Mouse (Mus musculus) gastrocnemius, adult 18-20 months (tissue): ENCODE results near the gene Nfia. TPM values are rescaled to one million over a fixed set of nuclear protein-coding genes. Genes with fewer than 3 reads are reported as not detected.

Experiments
- DNase-seq: peaks from one replicate; pipeline ENCODE4 v3.0.0; 2021; ENCODE audit warnings: low spot score
- total RNA-seq, 2 experiments: library from RNA; stranded (reverse); gene quantifications; 2 replicates each; pipeline ENCODE4 v1.2.3; 2021

Gene Nfia
- total RNA-seq, 2 experiments from 2014 or later: 56.3 to 56.9 TPM

- no peak for DNase-seq
Observed at GRCm38 (mm10) chr4:97782069-97782468, 9.5 kb downstream of the Nfia start.

GRCm38 (mm10) chr4:97782497-97782896 lies 10.0 kb downstream of the Nfia start:
- no peak for DNase-seq

- no peak for DNase-seq
Observed at GRCm38 (mm10) chr4:97783073-97783879, 10.7 kb downstream of the Nfia start.

- DNase-seq: no peak
Observed at GRCm38 (mm10) chr4:97784236-97784635, 11.7 kb downstream of the Nfia start.

- DNase-seq: no peak
Observed at GRCm38 (mm10) chr4:97785547-97786271, 13.2 kb downstream of the Nfia start.

- no peak for DNase-seq
Observed at GRCm38 (mm10) chr4:97786571-97786970, 14.0 kb downstream of the Nfia start.

GRCm38 (mm10) chr4:97787515-97787914 lies 15.0 kb downstream of the Nfia start:
- no peak for DNase-seq

- no peak for DNase-seq
Observed at GRCm38 (mm10) chr4:97788537-97788936, 16.0 kb downstream of the Nfia start.

GRCm38 (mm10) chr4:97793931-97794330 lies 21.4 kb downstream of the Nfia start:
- no peak for DNase-seq

- peak; percentile 56 for DNase-seq
Observed at GRCm38 (mm10) chr4:97794865-97795264, 22.3 kb downstream of the Nfia start.

GRCm38 (mm10) chr4:97795957-97796356 lies 23.4 kb downstream of the Nfia start:
- DNase-seq: no peak

GRCm38 (mm10) chr4:97796505-97796904 lies 24.0 kb downstream of the Nfia start:
- DNase-seq: no peak

- no peak for DNase-seq
Observed at GRCm38 (mm10) chr4:97803791-97804190, 31.3 kb downstream of the Nfia start.

GRCm38 (mm10) chr4:97804638-97805037 lies 32.1 kb downstream of the Nfia start:
- DNase-seq: no peak

- no peak for DNase-seq
Observed at GRCm38 (mm10) chr4:97805255-97805654, 32.7 kb downstream of the Nfia start.

- no peak for DNase-seq
Observed at GRCm38 (mm10) chr4:97805896-97806808, 33.6 kb downstream of the Nfia start.

- DNase-seq: no peak
Observed at GRCm38 (mm10) chr4:97806924-97807323, 34.4 kb downstream of the Nfia start.

- no peak for DNase-seq
Observed at GRCm38 (mm10) chr4:97808885-97809284, 36.4 kb downstream of the Nfia start.

- no peak for DNase-seq
Observed at GRCm38 (mm10) chr4:97809582-97810295, 37.2 kb downstream of the Nfia start.

GRCm38 (mm10) chr4:97810348-97810939 lies 37.9 kb downstream of the Nfia start:
- no peak for DNase-seq

GRCm38 (mm10) chr4:97813035-97813434 lies 40.5 kb downstream of the Nfia start:
- no peak for DNase-seq
